Mouse (Mus musculus) hindbrain, embryonic 11.5 days (tissue): ENCODE results near the gene Fastk. TPM values are rescaled to one million over a fixed set of nuclear protein-coding genes. Genes with fewer than 3 reads are reported as not detected.

ENCODE experiments used
- ATAC-seq: fragments of 200-750 bp; cut with Nextera tagmentation; 2 replicates; pipeline ENCODE4 v1.8.0; 2017; ENCODE audit warnings: mild to moderate bottlenecking, moderate TSS enrichment, moderate library complexity; ENCODE audit not compliant: low FRiP score
- DNase-seq: peaks from one replicate; pipeline ENCODE4 v3.0.0-alpha.2; 2015; ENCODE audit warnings: low spot score
- H3K27ac ChIP-seq: fragments of 300-500 bp; sonication (generic); 2 replicates; pipeline ENCODE4 v1.5.1; 2014; ENCODE audit warnings: mild to moderate bottlenecking, low read depth, low read length
- H3K27me3 ChIP-seq: fragments of 300-500 bp; sonication (generic); 2 replicates; pipeline ENCODE4 v1.6.1; 2014; ENCODE audit warnings: mild to moderate bottlenecking, low read length, moderate library complexity, mixed read lengths; ENCODE audit not compliant: control insufficient read depth, insufficient read depth
- H3K36me3 ChIP-seq: fragments of 300-500 bp; sonication (generic); 2 replicates; pipeline ENCODE4 v1.6.1; 2014; ENCODE audit warnings: mild to moderate bottlenecking, low read length, moderate library complexity, mixed read lengths; ENCODE audit not compliant: control insufficient read depth, insufficient read depth
- H3K4me1 ChIP-seq: fragments of 300-500 bp; sonication (generic); replicated peaks from 2 replicates; pipeline ENCODE4 v1.6.1; 2014; ENCODE audit warnings: low read length, mixed read lengths; ENCODE audit not compliant: control insufficient read depth, insufficient read depth
- H3K4me2 ChIP-seq: fragments of 300-500 bp; sonication (generic); replicated peaks from 2 replicates; pipeline ENCODE4 v1.6.1; 2014; ENCODE audit warnings: mild to moderate bottlenecking, low read depth, low read length
- H3K4me3 ChIP-seq: fragments of 300-500 bp; sonication (generic); 2 replicates; pipeline ENCODE4 v1.5.1; 2014; ENCODE audit warnings: low read depth, low read length
- H3K9ac ChIP-seq: fragments of 300-500 bp; sonication (generic); 2 replicates; pipeline ENCODE4 v1.6.1; 2014; ENCODE audit warnings: low read depth, low read length
- H3K9me3 ChIP-seq: fragments of 300-500 bp; sonication (generic); 2 replicates; pipeline ENCODE4 v1.6.1; 2016; ENCODE audit warnings: low read length; ENCODE audit not compliant: control insufficient read depth
- WGBS: fragments of 180-500 bp; shearing (Covaris S2); extraction: QIAGEN DNeasy Blood & Tissue Kit; methylation state at CpG from one replicate; pipeline ENCODE4 v1.1.7; 2014; 5-methylcytosine and 5-hydroxymethylcytosine counted together
- polyA plus RNA-seq: library from polyadenylated mRNA; unstranded; fragments of >200 nt; fragmentation: Nextera tagmentation; extraction: Ambion mirVana; gene quantifications from 2 replicates; pipeline ENCODE4 v1.2.1, GENCODE M21; 2014

Fastk gene
- polyA plus RNA-seq, 1 experiment from 2014 or later, result 86.7 TPM

GRCm38 (mm10) chr5:24447624-24448298, 2.7 kb upstream of the Fastk start, which contains the start of gene Tmub1:
Gene Tmub1 (minus strand): TSS chr5:24447854.
- Histone ChIP-seq H3K27me3 (no peaks in the 10 kb centered on the region; the same call in 1 of the 2 replicates), H3K9me3 (no peaks in the 10 kb centered on the region), H3K4me1 (peaks cover 13% of the 10 kb centered on the region), H3K4me3 (peak within 1 kb of the TSS; percentile 52), H3K27ac (peak within 1 kb of the TSS; percentile 18; the same call in 1 of the 2 replicates), H3K4me2 (peak within 1 kb of the TSS; percentile 74), H3K36me3 (no peaks in the 10 kb centered on the region), H3K9ac (peak within 1 kb of the TSS; percentile 65)
- WGBS, result 3% methylated on average over 32 of the region's 34 CpGs
- ATAC-seq, result peak; percentile 53
- DNase-seq, result peak; percentile 87

- 89% methylated on average over 7 of the region's 7 CpGs for WGBS
- Histone ChIP-seq H3K27ac (no peak overlapping the region), H3K4me2 (no peak overlapping the region), H3K36me3 (no peaks in the 10 kb centered on the region), H3K9ac (no peak overlapping the region), H3K9me3 (no peaks in the 10 kb centered on the region), H3K27me3 (no peaks in the 10 kb centered on the region; the same call in 1 of the 2 replicates), H3K4me1 (peaks cover 13% of the 10 kb centered on the region), H3K4me3 (no peak overlapping the region; the same call in 1 of the 2 replicates)
- DNase-seq, result no peak
- ATAC-seq, result no peak
Measured at GRCm38 (mm10) chr5:24446630-24447029, 1.5 kb upstream of the Fastk start.

DNA sequence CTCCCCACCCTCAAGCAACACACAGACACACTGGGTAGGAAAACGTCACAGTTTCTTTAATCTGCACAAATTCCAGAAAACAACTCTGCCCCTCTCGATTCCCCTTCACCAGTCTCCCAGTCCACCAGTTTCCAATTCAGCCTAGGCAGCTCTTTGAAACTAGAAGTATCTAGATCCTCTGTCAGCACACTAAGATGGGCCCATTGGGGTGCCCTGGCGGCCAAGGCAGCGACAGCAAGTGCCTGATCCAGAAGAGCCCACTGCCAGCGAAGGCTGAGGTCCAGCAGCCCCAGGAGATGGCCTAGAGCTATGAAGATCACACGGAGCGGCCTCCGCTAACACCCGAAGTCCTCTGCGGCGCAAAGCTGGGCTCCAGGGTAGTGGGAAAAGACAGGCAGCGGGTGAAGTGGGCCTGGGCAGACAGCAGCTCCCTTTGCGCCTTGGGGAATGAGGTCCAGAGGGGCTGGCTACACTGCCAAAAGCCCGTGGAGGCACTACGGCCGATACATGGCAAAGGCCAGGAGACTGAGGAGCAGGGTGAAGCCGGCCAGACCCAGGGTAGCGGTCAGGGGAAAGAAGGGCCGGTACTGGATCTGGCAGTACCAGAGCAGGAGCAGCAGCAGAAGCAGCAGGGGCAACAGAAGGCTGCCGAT, 467 bp upstream of the Fastk start:
- no peaks in the 10 kb centered on the region; the same call in 1 of the 2 replicates for H3K36me3 ChIP-seq
- ATAC-seq (peak; percentile 1; the same call in 1 of the 2 replicates), DNase-seq (no peak)
- no peaks in the 10 kb centered on the region; the same call in 1 of the 2 replicates for H3K27me3 ChIP-seq
- peaks cover 9% of the 10 kb centered on the region for H3K4me1 ChIP-seq
- peak overlapping the region; percentile 91 for H3K4me2 ChIP-seq
- H3K4me3 ChIP-seq, result peak overlapping the region; percentile 89
- no peaks in the 10 kb centered on the region for H3K9me3 ChIP-seq
- peak overlapping the region; percentile 87 for H3K27ac ChIP-seq
- H3K9ac ChIP-seq, result peak overlapping the region; percentile 96
- 55% methylated on average over 20 of the region's 20 CpGs for WGBS

DNA sequence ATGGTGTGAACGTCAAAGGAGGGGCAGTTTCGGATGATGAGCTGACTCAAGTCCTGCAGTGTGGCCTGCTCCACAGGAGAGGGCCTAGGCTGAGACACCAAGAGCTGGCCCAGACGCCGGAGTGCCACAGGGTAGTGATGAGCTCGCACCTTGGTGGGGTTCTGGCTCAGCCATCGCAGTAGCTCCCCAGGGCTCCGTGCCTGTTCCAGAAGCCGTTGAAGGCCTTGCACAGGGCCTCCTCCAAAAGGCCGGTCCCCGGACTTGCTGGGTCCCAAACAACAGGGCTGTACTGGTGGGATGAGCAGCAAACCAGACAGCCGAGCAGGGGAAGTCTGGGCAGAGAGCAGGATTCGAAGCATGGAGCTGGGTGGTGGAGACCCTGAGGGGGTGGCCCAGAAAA, 1.2 kb downstream of the Fastk start:
- no peak overlapping the region for H3K27ac ChIP-seq
- WGBS, result 85% methylated on average over 12 of the region's 12 CpGs

DNA sequence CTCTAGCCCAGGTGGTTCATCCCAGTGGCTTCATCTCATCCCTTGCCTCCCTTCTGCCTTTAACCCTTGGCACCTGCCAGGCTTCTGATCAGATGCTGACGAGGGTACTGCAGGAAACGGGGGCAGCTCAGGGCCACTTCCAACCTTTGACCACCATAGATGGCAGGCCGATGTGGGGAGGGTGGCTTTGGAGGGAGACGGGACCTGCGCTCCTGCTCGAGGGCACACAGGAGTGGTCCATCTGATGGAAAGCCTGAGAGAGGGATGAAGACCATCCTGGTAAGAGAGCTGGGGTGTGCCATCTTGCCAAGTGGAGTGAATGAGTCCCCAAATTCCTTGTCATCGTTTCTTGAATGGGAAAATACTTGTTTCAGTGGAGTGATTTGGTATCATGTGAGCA, 1.9 kb downstream of the Fastk start:
- H3K27ac ChIP-seq, result no peak overlapping the region
- H3K27me3 ChIP-seq, result no peaks in the 10 kb centered on the region
- DNase-seq (no peak), ATAC-seq (no peak)
- no peaks in the 10 kb centered on the region for H3K9me3 ChIP-seq
- no peaks in the 10 kb centered on the region; the same call in 1 of the 2 replicates for H3K36me3 ChIP-seq
- no peak overlapping the region for H3K4me3 ChIP-seq
- WGBS, result 94% methylated on average over 7 of the region's 7 CpGs
- H3K9ac ChIP-seq, result no peak overlapping the region
- H3K4me1 ChIP-seq, result peaks cover 9% of the 10 kb centered on the region
- no peak overlapping the region for H3K4me2 ChIP-seq

More for the DNA sequence above, 1.2 kb downstream of the Fastk start:
- Histone ChIP-seq H3K9ac (peak overlapping the region; percentile 96), H3K9me3 (no peaks in the 10 kb centered on the region), H3K4me3 (peak overlapping the region; percentile 89), H3K4me2 (peak overlapping the region; percentile 91), H3K4me1 (peaks cover 9% of the 10 kb centered on the region), H3K27me3 (no peaks in the 10 kb centered on the region; the same call in 1 of the 2 replicates), H3K36me3 (no peaks in the 10 kb centered on the region; the same call in 1 of the 2 replicates)
- no peak for DNase-seq
- ATAC-seq, result no peak

GRCm38 (mm10) chr5:24442029-24442428, 3.1 kb downstream of the Fastk start:
- no peaks in the 10 kb centered on the region; the same call in 1 of the 2 replicates for H3K36me3 ChIP-seq
- no peak overlapping the region for H3K4me2 ChIP-seq
- ATAC-seq (no peak), DNase-seq (no peak)
- H3K4me1 ChIP-seq, result peaks cover 9% of the 10 kb centered on the region
- 91% methylated on average over 9 of the region's 9 CpGs for WGBS
- no peak overlapping the region for H3K27ac ChIP-seq
- no peaks in the 10 kb centered on the region for H3K27me3 ChIP-seq
- H3K9ac ChIP-seq, result no peak overlapping the region
- H3K4me3 ChIP-seq, result no peak overlapping the region
- H3K9me3 ChIP-seq, result no peaks in the 10 kb centered on the region

DNA sequence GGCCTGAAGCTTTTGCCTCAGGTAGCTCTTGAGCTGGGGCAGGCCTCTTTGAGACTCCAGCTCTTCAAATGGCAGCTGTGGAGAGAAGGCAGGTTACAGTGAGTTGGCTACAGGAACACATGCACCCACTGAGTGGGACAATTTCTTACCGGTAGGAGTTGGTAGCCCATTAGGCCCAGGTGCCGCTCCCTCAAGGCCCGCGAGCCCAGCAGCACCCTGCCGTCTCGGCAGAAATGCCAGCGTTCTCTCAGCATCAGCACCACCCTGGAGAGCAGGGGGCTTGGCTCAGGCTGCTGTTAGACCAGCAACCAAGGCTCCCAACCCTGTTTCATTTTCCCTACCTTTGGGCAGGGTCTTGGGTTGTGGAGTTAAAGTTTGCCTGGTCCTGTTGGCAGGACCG, 3.9 kb downstream of the Fastk start:
- WGBS, result 94% methylated on average over 8 of the region's 8 CpGs
- no peaks in the 10 kb centered on the region; the same call in 1 of the 2 replicates for H3K36me3 ChIP-seq

GRCm38 (mm10) chr5:24433993-24434392, 11.1 kb downstream of the Fastk start:
- DNase-seq (no peak), ATAC-seq (no peak)
- 90% methylated on average over 8 of the region's 8 CpGs for WGBS
- Histone ChIP-seq H3K9me3 (no peaks in the 10 kb centered on the region), H3K4me3 (no peak overlapping the region), H3K27ac (no peak overlapping the region), H3K9ac (no peak overlapping the region), H3K36me3 (peaks cover 11% of the 10 kb centered on the region), H3K4me1 (no peaks in the 10 kb centered on the region), H3K4me2 (no peak overlapping the region), H3K27me3 (no peaks in the 10 kb centered on the region)

More for the DNA sequence above, 3.9 kb downstream of the Fastk start:
- Histone ChIP-seq H3K4me3 (no peak overlapping the region), H3K4me2 (no peak overlapping the region), H3K27ac (no peak overlapping the region), H3K9ac (no peak overlapping the region), H3K4me1 (peaks cover 9% of the 10 kb centered on the region), H3K27me3 (no peaks in the 10 kb centered on the region), H3K9me3 (no peaks in the 10 kb centered on the region)
- no peak for ATAC-seq
- DNase-seq, result no peak
